Mouse (Mus musculus): ENCODE results near the gene Dcpp3. TPM values are rescaled to one million over a fixed set of nuclear protein-coding genes. Genes with fewer than 3 reads are reported as not detected.
"Not testable (repeated sequence)": the region's sequence is repeated elsewhere in the genome, so short reads cannot be mapped to it uniquely, and the experiment has no call there.

The Dcpp3 gene
- total RNA-seq (2015) (not detected in 2 replicates), total RNA-seq (2017) (not detected in 2 replicates)

DNA sequence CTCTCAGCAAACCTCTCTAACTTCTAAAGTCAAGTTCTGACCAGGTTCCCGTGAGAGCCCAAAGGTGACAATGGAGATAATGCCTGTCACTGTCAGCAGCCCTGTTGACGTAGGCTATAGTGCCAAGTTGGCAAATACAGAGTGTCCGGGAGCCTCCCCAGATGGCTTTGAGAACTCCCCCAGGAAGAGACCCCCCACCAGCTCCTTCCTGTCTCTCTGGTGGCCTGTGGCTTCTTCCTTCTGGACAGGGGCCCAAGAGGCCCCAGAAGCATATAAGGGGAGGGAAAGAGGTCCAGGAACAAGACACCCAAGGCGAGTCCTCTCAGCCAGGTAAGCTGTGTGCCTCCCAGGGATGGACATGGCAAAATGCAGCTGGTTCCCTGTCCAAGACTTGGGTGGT, at the start of gene Dcpp3:
Gene Dcpp3 (plus strand): TSS at position 301 of the 400 bp plus-strand sequence.
- not testable (repeated sequence) for ATAC-seq (ENCODE audit: poor library complexity, severe bottlenecking)

DNA sequence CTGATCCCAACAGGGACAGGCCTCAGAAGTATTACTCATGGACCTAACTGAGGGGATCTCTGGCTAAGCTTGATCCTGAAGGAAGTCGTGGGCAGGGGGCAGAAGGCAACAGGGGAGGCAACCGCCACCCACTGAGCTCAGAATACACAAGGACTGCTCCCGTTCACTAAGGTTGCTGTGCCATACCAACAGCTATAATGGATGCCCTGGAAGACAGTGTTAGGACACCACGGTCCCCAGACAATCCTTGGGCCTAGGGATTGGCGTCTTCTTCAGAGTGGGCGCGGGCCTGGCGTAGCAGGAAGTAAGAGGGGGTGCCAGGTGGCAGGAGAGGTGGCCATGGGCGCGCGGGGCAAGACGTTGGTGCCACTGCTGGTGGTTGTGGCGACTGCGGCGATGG, 49.5 kb upstream of the Dcpp3 start, which contains the start of gene Prss21:
Gene Prss21 (plus strand): TSS at position 301 of the 400 bp plus-strand sequence.
- ATAC-seq (ENCODE audit: poor library complexity, severe bottlenecking): no peak

DNA sequence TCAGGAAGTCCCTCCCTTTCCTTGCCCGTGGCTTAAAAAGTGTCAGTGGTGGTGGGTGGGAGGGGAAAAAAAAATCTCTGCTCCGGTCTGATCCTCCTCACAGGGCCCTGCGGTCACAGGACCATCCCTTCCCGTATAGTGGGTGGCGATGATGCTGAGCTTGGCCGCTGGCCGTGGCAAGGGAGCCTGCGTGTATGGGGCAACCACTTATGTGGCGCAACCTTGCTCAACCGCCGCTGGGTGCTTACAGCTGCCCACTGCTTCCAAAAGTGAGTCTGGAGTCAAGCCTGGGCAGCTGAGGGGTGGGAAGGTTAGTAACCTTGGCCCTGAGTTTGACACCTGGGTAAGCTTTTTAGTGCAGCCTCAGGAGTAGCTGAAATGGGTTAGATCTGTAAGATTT, 48.7 kb upstream of the Dcpp3 start:
- peak; percentile 99 for ATAC-seq (ENCODE audit: poor library complexity, severe bottlenecking)

DNA sequence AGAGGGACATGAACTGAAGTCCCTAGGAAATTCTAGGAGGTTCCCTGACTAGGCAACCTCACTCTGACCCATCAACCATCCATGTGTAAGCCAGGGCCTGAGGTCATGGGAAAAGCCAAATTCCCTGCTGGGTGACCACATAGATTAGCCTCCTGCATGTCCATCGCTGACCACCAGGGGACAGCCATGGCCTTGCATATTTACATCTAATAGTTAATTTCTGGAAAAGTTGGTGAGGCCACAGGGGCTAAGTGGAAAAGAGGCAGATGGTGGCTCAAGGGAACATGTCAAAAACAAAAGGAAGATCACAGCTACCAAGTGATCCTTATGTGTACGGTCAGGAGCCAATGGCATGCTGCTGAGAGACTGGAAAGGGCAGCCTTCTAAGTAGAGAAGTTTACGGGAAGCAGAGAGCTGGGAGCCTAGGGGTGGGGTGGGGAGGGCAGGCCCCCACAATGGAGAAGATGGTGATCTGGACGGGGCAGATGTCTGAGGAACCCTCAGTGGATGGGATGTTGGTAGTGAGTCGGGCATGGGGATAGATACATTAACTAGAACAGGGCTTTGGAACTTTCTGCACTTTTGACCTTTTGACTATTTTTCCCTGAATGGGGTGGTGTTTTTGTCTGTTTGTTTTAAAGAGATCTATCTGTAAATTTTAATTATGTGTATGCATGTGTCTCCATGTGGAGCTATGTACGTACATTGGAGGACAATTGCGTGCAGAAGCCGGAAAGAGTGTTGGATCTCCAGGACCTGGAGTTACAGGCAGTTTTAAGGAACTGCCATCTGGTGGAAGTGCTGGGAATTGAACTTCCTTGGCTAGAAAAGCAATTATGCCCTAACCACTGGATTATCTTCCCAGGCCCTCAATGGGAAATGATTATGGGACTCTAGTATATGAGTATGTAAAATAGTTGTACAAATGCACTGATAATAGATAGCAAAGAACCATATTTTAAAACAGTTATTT, 43.1 kb upstream of the Dcpp3 start:
- ATAC-seq (ENCODE audit: poor library complexity, severe bottlenecking): peak; percentile 47; the same call in 1 of the 2 replicates

DNA sequence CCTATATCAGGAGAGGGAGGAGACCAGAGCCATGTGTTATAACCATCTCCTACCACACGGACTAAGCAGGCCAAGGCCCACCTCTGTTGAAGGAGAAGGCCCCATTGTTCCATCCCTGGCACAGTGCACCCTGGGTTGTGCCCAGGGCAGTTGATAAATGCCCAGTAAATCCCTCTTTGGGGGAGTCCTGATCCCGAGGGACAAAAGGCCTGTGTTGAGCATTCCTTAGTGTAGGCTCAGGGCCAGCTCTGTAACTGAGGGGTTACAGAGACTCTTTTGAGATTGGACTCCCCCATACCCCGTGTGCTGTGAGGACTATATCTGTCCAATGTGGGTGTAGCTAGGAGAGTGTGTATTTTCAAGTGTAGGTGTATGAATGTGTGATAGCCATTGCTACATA, 40.5 kb upstream of the Dcpp3 start:
- no peak for ATAC-seq (ENCODE audit: poor library complexity, severe bottlenecking)

DNA sequence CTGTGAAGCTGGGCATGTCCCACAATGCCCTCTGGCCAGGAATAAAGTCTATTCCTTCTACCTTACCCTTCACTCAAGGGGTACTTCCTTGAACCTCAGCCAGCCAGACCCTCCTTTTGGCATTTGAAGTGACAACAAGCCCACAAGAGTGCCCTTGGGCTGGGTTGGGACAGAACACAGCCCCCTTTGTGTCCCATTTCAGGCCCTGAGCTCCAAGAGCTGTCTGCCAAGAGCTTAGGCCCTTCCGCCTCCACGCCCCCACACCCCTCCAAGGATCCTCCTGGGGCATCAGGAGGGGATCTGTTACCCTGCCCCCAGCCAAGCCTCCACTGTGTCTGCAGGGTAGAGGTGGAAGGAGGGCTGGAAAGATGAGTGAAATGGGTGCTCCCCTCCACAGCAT, 40.1 kb upstream of the Dcpp3 start:
- ATAC-seq (ENCODE audit: poor library complexity, severe bottlenecking): no peak

DNA sequence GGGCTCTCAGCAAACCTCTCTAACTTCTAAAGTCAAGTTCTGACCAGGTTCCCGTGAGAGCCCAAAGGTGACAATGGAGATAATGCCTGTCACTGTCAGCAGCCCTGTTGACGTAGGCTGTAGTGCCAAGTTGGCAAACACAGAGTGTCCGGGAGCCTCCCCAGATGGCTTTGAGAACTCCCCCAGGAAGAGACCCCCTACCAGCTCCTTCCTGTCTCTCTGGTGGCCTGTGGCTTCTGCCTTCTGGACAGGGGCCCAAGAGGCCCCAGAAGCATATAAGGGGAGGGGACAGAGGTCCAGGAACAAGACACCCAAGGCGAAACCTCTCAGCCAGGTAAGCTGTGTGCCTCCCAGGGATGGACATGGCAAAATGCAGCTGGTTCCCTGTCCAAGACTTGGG, 36.7 kb upstream of the Dcpp3 start, which contains the start of the genes Dcpp1 and Dcpp2:
Gene Dcpp1 (plus strand): TSS at position 301 of the 400 bp plus-strand sequence.
Gene Dcpp2 (plus strand): TSS at position 305 of the 400 bp plus-strand sequence.
- not testable (repeated sequence) for ATAC-seq (ENCODE audit: poor library complexity, severe bottlenecking)

DNA sequence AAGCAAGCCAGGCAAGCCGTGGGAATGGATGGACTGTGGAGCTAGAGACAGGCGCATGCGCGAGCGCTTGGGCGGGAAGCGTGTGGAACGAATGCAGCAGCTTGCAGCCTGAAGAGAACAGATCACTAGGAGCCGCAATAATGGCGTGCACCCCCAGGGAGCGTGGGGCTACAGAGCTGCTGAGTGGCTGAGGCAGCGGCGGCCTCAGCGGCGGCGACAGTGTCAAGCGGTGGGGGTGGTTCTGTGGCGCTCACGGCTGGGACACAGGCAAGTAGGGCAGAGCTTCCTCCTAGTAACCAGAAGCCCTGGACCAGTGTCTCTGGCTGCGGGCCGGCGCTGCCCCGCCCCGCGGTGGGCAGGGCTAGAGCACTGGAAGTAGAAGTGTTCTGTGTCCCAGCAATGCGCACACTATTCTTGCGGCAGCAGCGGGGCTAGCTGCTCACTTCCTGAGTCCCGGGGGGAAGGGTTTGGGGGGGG, 7.3 kb downstream of the Dcpp3 start:
- peak; percentile 99 for ATAC-seq (ENCODE audit: poor library complexity, severe bottlenecking)

DNA sequence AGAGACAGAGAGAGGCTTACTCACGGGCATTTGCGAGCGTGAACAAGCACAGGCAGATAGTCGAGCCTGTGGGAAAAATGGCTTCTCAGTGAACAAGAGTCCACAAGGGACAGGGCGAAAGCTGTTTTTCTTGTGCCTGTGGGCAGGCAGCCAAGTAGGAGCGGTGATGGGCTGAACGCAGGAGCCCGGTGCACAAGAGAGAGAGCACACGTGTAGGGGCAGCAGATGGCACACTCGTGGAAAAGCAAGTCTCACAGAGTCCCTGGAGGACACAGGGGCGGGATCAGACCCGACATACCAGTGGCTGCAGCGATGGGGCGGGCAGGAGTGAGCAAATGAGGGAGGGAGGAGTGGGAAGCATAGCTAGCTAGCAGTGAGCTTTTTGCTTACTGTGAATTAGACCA, 7.8 kb downstream of the Dcpp3 start:
- ATAC-seq (ENCODE audit: poor library complexity, severe bottlenecking): 0 out of 2 replicates have a peak, but pooled peaks have one; percentile 41

DNA sequence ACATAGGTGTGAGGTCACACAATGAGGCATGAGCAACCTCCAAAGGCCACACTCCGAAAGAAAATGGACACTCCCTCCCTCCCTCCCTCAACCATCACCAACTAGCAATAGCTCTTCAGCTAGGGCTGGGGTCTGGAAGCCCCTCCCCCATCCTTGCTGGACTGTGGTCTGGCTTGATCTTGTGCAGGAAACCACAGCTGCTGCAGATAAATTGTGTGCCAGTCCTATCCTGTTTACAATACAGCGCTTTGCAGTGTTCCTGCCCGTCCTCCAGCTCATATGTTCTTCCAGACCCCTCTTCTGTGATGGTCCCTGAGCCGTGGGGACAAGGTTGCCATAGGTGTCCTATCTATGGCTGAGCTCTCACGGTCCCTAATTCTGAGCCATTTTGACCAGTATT, 13.9 kb downstream of the Dcpp3 start:
- no peak for ATAC-seq (ENCODE audit: poor library complexity, severe bottlenecking)

DNA sequence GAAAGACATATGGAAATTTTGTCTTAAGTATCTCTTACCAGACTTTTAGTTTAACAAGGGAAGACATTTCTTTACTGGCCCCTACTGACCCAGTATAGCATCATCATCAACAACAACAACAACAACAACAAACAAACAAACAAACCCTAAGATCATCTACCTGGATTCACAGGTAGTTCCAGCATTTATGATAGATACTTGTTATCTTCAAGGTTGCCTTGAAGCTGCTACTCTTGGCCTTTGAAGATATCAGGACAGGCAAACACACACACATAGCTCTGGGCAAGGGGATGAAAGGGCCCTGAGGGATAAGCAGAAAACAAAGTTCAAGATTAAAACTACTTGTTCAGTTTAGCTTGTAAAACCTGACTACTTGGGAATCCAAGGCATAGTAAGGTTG, 24.1 kb downstream of the Dcpp3 start, which contains the start of gene Sbp:
Gene Sbp (plus strand): TSS at position 301 of the 400 bp plus-strand sequence.
- ATAC-seq (ENCODE audit: poor library complexity, severe bottlenecking): no peak

DNA sequence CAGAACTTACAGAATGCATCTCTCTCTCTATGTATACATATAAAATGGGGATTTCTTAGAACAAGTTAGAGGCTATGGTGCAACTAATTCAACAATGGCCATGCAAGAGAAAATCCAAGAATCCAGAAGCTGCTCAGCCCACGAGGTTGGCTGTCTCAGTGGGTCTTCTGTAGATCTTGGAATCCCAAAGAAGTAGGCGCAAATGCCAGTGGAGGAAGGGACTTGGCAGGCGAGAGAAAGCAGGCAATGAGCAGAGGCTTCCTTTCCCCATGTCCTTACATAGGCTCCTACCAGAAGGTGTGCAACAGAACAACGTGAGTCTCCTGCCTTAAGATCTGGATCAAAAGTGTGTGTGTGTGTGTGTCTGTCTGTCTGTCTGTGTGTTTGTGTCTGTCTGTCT, 30.2 kb downstream of the Dcpp3 start:
- ATAC-seq (ENCODE audit: poor library complexity, severe bottlenecking): not testable (repeated sequence)

DNA sequence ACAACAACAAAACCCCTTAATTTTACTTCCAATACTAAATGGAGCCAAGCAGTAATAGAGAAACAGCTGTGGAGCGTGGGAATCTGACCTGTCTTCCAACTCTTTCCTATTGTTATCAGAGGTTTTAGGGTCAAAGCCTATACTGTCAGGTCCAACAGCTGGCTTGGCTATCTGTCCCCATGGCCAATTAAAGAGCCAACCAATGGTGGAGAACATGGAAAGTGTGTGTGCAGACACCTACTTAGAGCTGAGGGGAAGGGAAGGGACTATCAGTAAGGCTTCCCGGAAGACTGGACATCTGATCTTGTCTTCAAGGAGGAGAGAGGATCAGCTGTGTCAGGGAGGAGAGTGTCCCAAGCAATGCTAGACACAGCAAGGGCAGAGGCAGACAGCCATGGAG, 31.8 kb downstream of the Dcpp3 start:
- no peak for ATAC-seq (ENCODE audit: poor library complexity, severe bottlenecking)

DNA sequence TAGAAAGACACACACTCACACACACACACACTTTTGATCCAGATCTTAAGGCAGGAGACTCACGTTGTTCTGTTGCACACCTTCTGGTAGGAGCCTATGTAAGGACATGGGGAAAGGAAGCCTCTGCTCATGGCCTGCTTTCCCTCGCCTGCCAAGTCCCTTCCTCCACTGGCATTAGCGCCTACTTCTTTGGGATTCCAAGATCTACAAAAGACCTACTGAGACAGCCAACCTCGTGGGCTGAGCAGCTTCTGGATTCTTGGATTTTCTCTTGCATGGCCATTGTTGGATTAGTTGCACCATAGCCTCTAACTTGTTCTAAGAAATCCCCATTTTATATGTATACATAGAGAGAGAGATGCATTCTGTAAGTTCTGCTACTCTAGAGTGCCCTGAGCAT, 33.6 kb downstream of the Dcpp3 start:
- not testable (repeated sequence) for ATAC-seq (ENCODE audit: poor library complexity, severe bottlenecking)

DNA sequence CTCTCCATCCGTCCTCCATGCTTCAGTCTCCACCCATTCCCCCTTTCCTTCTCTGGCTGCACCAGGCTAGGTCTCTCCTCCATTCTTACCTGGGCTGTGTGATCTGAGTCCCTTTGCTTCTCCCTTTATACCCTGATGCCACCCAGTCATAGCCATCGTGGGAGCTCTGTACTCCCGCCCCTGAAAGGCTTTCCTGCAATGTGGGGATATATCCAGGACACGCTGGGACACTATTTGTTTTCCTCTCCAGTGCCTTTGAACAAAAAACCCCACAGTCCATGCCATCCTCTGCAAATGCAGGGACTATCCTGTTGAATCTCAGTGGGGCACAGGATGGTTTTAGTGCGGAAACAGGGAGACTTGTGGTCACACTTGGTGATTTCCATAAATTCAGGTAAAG, 37.9 kb downstream of the Dcpp3 start, which contains the start of gene Sbpl:
Gene Sbpl (minus strand): TSS at position 101 of the 400 bp plus-strand sequence.
- ATAC-seq (ENCODE audit: poor library complexity, severe bottlenecking): no peak

DNA sequence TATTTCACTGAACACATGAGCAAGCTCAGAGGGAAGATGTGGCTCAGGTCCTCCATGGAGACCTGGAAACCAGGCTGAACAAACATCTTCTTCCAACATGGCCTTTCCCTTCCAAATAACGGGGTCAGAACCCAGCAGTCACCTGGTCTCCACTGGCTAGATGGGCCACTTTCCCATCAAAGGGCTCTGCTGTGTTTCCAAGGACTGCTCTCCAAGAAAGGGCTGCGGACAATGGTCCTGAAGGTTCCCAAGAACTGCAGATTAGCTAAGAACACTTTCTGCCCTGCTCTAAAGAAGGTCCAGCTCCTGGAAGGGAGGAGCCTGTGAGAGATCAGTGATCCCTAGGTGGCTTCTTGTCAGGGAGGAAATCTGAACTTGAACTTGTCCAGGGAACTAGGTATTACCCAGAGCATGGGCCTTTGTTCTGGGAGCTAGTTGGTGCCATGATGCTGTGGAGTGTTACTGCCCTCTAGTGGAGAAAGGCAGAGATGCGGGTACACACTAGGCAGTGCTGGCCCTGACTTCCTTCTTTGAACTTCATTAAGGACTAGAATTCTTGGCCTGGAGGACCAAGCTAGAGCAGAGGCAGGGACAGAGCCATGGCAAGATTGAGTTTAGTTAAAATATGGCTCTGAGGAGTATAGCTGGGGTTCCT, 43.0 kb downstream of the Dcpp3 start:
- peak; percentile 85 for ATAC-seq (ENCODE audit: poor library complexity, severe bottlenecking)

DNA sequence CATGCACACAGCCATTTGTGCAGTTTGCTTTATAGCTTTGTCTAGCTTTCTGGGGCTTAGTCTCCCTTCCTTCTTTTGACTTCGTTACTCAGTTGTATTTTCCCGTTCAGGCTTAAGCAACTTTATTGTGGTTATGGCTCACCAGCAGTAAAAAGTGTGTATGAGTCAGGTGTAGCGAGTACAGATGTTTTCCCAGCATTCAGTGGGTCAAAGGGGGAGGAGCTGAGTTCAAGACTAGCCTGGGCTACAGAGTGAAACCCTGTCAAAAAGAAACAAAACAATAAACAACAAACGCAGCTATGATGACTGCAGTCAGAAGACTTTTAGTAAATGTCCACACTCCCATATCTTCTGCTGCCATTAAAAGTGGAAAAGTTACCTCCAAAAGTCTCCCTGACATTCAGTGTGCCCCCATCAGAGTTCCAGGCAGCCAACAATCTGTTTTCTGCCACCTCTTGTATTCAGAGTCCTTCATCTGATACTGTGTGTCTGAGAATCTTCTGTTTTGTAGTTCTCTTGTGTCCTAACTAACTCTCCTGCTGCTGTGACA, 44.4 kb downstream of the Dcpp3 start:
- ATAC-seq (ENCODE audit: poor library complexity, severe bottlenecking): no peak

DNA sequence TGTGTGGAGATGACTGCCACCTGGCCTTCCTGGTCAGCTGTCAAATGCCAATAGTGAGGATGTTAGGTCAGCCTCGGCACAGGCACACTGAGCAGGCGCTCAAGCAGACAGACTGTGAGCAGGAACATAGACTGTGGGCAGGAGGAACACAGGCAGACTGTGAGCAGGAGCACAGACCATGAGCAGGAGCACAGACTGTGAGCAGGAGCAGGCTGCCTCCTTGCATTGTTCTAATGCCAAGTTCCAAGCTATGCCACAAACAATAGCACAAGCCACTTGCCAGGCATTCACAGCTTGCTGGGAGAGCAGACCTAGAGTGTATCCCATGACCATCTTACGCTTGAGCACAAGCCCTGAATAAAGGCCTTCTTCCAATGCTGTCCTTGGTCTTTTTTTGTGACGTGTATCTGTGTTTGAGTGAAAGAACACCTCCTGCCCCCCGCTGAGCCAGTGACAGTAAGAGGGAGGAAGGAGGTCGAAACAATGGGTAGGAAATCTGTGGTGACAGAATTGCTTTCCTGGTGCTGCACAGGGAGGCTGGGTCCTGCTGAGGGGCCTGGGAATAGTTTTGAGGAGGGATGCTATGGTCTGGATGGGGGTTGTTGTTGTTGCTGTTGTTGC, 48.7 kb downstream of the Dcpp3 start:
- ATAC-seq (ENCODE audit: poor library complexity, severe bottlenecking): no peak

DNA sequence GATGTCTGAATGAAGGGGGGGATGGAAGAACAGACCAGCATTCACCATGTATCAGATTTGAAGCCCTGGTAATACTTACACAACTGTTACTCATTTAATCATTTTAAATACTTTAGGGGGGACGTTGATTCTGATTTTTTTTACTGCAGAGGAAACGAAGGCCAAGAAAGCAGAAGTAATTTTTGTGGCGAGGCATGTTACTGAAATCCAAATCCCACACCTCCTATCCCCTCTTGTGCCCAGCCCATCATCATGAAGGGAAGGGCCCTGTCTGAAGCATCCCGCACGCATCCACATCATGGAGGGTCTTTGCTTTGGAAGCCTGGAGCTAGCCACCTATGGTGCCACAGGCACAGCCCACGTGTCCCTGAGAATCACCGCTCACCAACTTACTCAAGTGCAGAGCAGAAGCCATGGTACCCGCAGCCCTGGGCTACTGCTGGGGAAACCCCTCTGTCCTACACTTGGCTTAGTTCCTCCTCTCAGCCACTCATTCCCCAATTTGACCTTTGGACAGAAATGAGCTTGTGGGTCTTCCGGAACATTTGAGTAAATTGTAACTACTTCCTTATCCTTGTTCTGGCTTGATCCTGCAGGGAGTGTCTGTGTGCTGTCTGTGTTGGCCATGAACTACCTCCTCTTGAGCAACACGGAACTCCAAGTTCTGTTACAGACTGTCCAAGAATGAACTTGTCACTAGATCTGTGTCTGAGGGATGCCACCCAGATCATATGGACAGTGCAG, 49.6 kb downstream of the Dcpp3 start:
- peak; percentile 87 for ATAC-seq (ENCODE audit: poor library complexity, severe bottlenecking)

DNA sequence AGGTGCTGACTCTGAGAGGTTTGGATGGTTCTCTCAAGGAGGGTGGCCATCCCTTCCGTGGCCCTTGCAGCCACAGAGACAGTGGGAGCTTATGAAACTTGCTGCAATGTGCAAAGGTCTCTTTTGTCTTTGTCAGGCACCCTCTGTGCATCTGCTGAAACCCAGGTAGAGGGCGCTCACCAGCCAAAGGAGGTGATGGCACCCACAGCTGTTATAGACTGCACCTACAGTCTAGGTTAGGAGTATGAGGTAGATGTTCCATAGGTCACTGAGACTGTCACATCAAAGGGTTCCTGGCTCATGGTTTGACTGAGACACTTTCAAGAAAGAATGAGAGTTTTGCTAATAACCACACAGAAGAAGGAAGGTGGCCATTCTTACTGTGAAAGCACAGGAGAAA, 51.5 kb downstream of the Dcpp3 start:
- no peak for ATAC-seq (ENCODE audit: poor library complexity, severe bottlenecking)

All from megakaryocyte, adult 5-6 weeks (primary cell).